15 mouse cellular contexts compared by ENCODE assay signal in genomic region chr19:41081589-41081988, GRCm38 (mm10). TPM values are rescaled to one million over a fixed set of nuclear protein-coding genes. Genes with fewer than 3 reads are reported as not detected.
A peak's percentile ranks its signal among the peaks of the same experiment; 100 is the strongest.
DNase-seq lines count a peak whose midpoint lies in the region; ATAC-seq lines count a peak whose summit lies in the region.
"Had no signal": no experiment of that assay in that cellular context is flagged by ENCODE, and none has a peak within 500 bp of the region (broad histone marks: within the 10 kb centered on the region; RNA-seq: fewer than 3 reads in every experiment).

No protein-coding gene starts in this region.

- H3K9me3 ChIP-seq in heart, embryonic 15.5 days (replicated peaks) = no peaks in the 10 kb centered on the region
- no peaks in the 10 kb centered on the region for H3K9me3 ChIP-seq in embryonic facial prominence, embryonic 10.5 days
- no peaks in the 10 kb centered on the region for H3K9me3 ChIP-seq in forebrain, embryonic 15.5 days
- no peaks in the 10 kb centered on the region for H3K9me3 ChIP-seq in midbrain, embryonic 12.5 days
- H3K9me3 ChIP-seq: neural tube, embryonic 12.5 days had no signal

- H3K27ac ChIP-seq in heart, embryonic 15.5 days = peak overlapping the region; percentile 44
- H3K27ac ChIP-seq in embryonic facial prominence, embryonic 10.5 days (replicated peaks) = no peak overlapping the region; the same call in 1 of the 2 replicates
- peak overlapping the region; percentile 52 for H3K27ac ChIP-seq in forebrain, embryonic 15.5 days (replicated peaks)
- H3K27ac ChIP-seq in midbrain, embryonic 12.5 days (replicated peaks) = peak overlapping the region; percentile 58
- H3K27ac ChIP-seq: neural tube, embryonic 12.5 days had no signal

- no peaks in the 10 kb centered on the region for H3K27me3 ChIP-seq in heart, embryonic 15.5 days
- H3K27me3 ChIP-seq in embryonic facial prominence, embryonic 10.5 days (replicated peaks; ENCODE audit: low read depth, poor library complexity, severe bottlenecking) = no peaks in the 10 kb centered on the region
- no peaks in the 10 kb centered on the region for H3K27me3 ChIP-seq in forebrain, embryonic 15.5 days
- peaks cover 31% of the 10 kb centered on the region for H3K27me3 ChIP-seq in midbrain, embryonic 12.5 days
- H3K27me3 ChIP-seq: neural tube, embryonic 12.5 days had no signal

- H3K9ac ChIP-seq in heart, embryonic 15.5 days = no peak overlapping the region
- H3K9ac ChIP-seq in forebrain, embryonic 15.5 days (replicated peaks) = no peak overlapping the region
- H3K9ac ChIP-seq in midbrain, embryonic 12.5 days (replicated peaks) = no peak overlapping the region
- H3K9ac ChIP-seq: neural tube, embryonic 12.5 days had no signal

- peak overlapping the region; percentile 26; the same call in 1 of the 2 replicates for H3K4me2 ChIP-seq in heart, embryonic 15.5 days
- H3K4me2 ChIP-seq in forebrain, embryonic 15.5 days (replicated peaks) = no peak overlapping the region
- H3K4me2 ChIP-seq in midbrain, embryonic 12.5 days (replicated peaks) = no peak overlapping the region
- H3K4me2 ChIP-seq: neural tube, embryonic 12.5 days had no signal

- 38% methylated on average over 3 of the region's 3 CpGs for WGBS in heart, embryonic 15.5 days
- 49% methylated on average over 3 of the region's 3 CpGs for WGBS in embryonic facial prominence, embryonic 10.5 days
- WGBS in forebrain, embryonic 15.5 days = 20% methylated on average over 3 of the region's 3 CpGs
- WGBS in midbrain, embryonic 12.5 days = 14% methylated on average over 3 of the region's 3 CpGs

- no peak overlapping the region for H3K4me3 ChIP-seq in heart, embryonic 15.5 days
- H3K4me3 ChIP-seq in embryonic facial prominence, embryonic 10.5 days = no peak overlapping the region
- H3K4me3 ChIP-seq in forebrain, embryonic 15.5 days = no peak overlapping the region
- no peak overlapping the region for H3K4me3 ChIP-seq in midbrain, embryonic 12.5 days
- H3K4me3 ChIP-seq: neural tube, embryonic 12.5 days had no signal

- no peaks in the 10 kb centered on the region for H3K36me3 ChIP-seq in heart, embryonic 15.5 days
- H3K36me3 ChIP-seq in embryonic facial prominence, embryonic 10.5 days (replicated peaks) = no peaks in the 10 kb centered on the region
- H3K36me3 ChIP-seq in forebrain, embryonic 15.5 days = no peaks in the 10 kb centered on the region
- H3K36me3 ChIP-seq in midbrain, embryonic 12.5 days = no peaks in the 10 kb centered on the region
- H3K36me3 ChIP-seq: neural tube, embryonic 12.5 days had no signal

- peaks cover 8% of the 10 kb centered on the region; the same call in 1 of the 2 replicates for H3K4me1 ChIP-seq in heart, embryonic 15.5 days (replicated peaks)
- peaks cover 8% of the 10 kb centered on the region for H3K4me1 ChIP-seq in embryonic facial prominence, embryonic 10.5 days
- peaks cover 5% of the 10 kb centered on the region for H3K4me1 ChIP-seq in forebrain, embryonic 15.5 days
- peaks cover 14% of the 10 kb centered on the region for H3K4me1 ChIP-seq in midbrain, embryonic 12.5 days

- intact Hi-C loops in heart, postnatal 14 days (cut with DNase I) = no loop called here

- peak; percentile 33; the same call in 1 of the 2 replicates for ATAC-seq in heart, embryonic 15.5 days (replicated peaks; ENCODE audit: insufficient number of reproducible peaks, insufficient read depth, low FRiP score, low read depth)
- peak; percentile 38; the same call in 1 of the 2 replicates for ATAC-seq in forebrain, embryonic 15.5 days (replicated peaks)
- peak; percentile 73 for ATAC-seq in midbrain, embryonic 12.5 days (ENCODE audit: low FRiP score, low read depth)
- ATAC-seq: inflammation-experienced regulatory T-cells, adult 6 months had no signal

- DNase-seq in heart, postnatal 14 days = no peak
- peak; percentile 18 for DNase-seq in embryonic facial prominence, embryonic 10.5 days (ENCODE audit: low spot score)
- DNase-seq in ovary, postnatal 10 days (ENCODE audit: low spot score) = no peak
- no peak for DNase-seq in thymus, postnatal 25 days
- DNase-seq: lung, postnatal 4 days; right cerebral cortex, postnatal 4 days had no signal

RNA-seq across cellular contexts. Expression of gene Opalin, which starts 4.7 kb away (rescaled TPM):
- not detected in 2 replicates for polyA plus RNA-seq in heart, embryonic 15.5 days (2015; fragmentation: Nextera tagmentation; extraction: Ambion mirVana)
- total RNA-seq in heart, postnatal 14 days (2021) = not detected
- not detected in 2 replicates for polyA plus RNA-seq in embryonic facial prominence, embryonic 10.5 days (2016; fragmentation: Nextera tagmentation; extraction: Ambion mirVana)
- polyA plus RNA-seq in forebrain, embryonic 15.5 days (2015; fragmentation: Nextera tagmentation; extraction: Ambion mirVana) = not detected in 2 replicates
- not detected in 2 replicates for polyA plus RNA-seq in midbrain, embryonic 12.5 days (2016; fragmentation: Nextera tagmentation; extraction: Ambion mirVana)
- total RNA-seq: common myeloid progenitor, adult 5-6 weeks; liver, adult 2 months had no signal
- polyA plus RNA-seq: inflammation-experienced regulatory T-cells, adult 6 months; liver, adult 2 months; neural tube, embryonic 12.5 days; stomach, embryonic 16.5 days had no signal

RNA-seq across cellular contexts. Expression of gene Dntt, which starts 52.5 kb away (rescaled TPM):
- 0.06 TPM in 2 replicates for polyA plus RNA-seq in heart, embryonic 15.5 days (2015; fragmentation: Nextera tagmentation; extraction: Ambion mirVana)
- total RNA-seq in heart, postnatal 14 days (2021) = 10 to 100 TPM in 1 of 2 experiments, under 1 TPM in 1; 0.74 to 16.5 TPM
- polyA plus RNA-seq in embryonic facial prominence, embryonic 10.5 days (2016; fragmentation: Nextera tagmentation; extraction: Ambion mirVana) = not detected in 2 replicates
- polyA plus RNA-seq in forebrain, embryonic 15.5 days (2015; fragmentation: Nextera tagmentation; extraction: Ambion mirVana) = not detected in 2 replicates
- 0.09 and 0.26 TPM in 2 replicates for polyA plus RNA-seq in midbrain, embryonic 12.5 days (2016; fragmentation: Nextera tagmentation; extraction: Ambion mirVana)
- total RNA-seq: layer of hippocampus, adult 18-20 months had no signal
- polyA plus RNA-seq: stomach, embryonic 16.5 days had no signal
